Mouse (Mus musculus): ENCODE measurements around the gene Rnf144a. TPM values are rescaled to one million over a fixed set of nuclear protein-coding genes. Genes with fewer than 3 reads are reported as not detected.

Rnf144a gene
- polyA plus RNA-seq, 2 experiments: 0.60 to 0.74 TPM

- Histone ChIP-seq H3K27me3 (ENCODE audit: control insufficient read depth, insufficient read depth, low read length) (no peaks in the 10 kb centered on the region), H3K4me2 (ENCODE audit: low read depth) (no peak overlapping the region), H3K9me3 (ENCODE audit: control insufficient read depth, low read length) (no peaks in the 10 kb centered on the region), H3K9ac (replicated peaks) (no peak overlapping the region), H3K4me1 (replicated peaks; ENCODE audit: control insufficient read depth in 2 of 2, insufficient read depth in 2 of 2, low read length in 1 of 2) (no peaks in the 10 kb centered on the region), H3K4me3 (ENCODE audit: insufficient read depth in 1 of 2, low read depth in 2 of 2, low read length in 2 of 2) (no peak overlapping the region), H3K27ac (no peak overlapping the region), H3K36me3 (replicated peaks; ENCODE audit: control insufficient read depth, insufficient read depth, low read depth) (no peaks in the 10 kb centered on the region)
- 63% methylated on average over 3 of the region's 3 CpGs for WGBS (ENCODE audit: insufficient replicate concordance)
- TF ChIP-seq CTCF (IDR thresholded peaks at IDR 0.05; ENCODE audit: low read depth): no peak
- TF ChIP-seq EP300 (IDR thresholded peaks at IDR 0.05; ENCODE audit: low read depth): no peak
- DNase-seq (ENCODE audit: low read depth in 3 of 3, low spot score in 3 of 3): no peak
- no peak for ATAC-seq (ENCODE audit: insufficient read depth)
Measured at GRCm38 (mm10) chr12:26331048-26331447, 84.0 kb downstream of the Rnf144a start.

- DNase-seq (ENCODE audit: low read depth in 3 of 3, low spot score in 3 of 3): no peak
- WGBS (ENCODE audit: insufficient replicate concordance): 67% methylated on average over 5 of the region's 5 CpGs
- no peak overlapping the region for H3K9ac ChIP-seq (replicated peaks)
- no peak overlapping the region for H3K4me2 ChIP-seq (ENCODE audit: low read depth)
- no peaks in the 10 kb centered on the region for H3K36me3 ChIP-seq (replicated peaks; ENCODE audit: control insufficient read depth, insufficient read depth, low read depth)
- H3K27me3 ChIP-seq (ENCODE audit: control insufficient read depth, insufficient read depth, low read length): no peaks in the 10 kb centered on the region
- H3K9me3 ChIP-seq (ENCODE audit: control insufficient read depth, low read length): no peaks in the 10 kb centered on the region
- H3K27ac ChIP-seq: no peak overlapping the region
- no peak for ATAC-seq (ENCODE audit: insufficient read depth)
- TF ChIP-seq CTCF (IDR thresholded peaks at IDR 0.05; ENCODE audit: low read depth) (no peak), EP300 (IDR thresholded peaks at IDR 0.05; ENCODE audit: low read depth) (no peak)
- no peak overlapping the region for H3K4me3 ChIP-seq (ENCODE audit: insufficient read depth in 1 of 2, low read depth in 2 of 2, low read length in 2 of 2)
- H3K4me1 ChIP-seq (replicated peaks; ENCODE audit: control insufficient read depth in 2 of 2, insufficient read depth in 2 of 2, low read length in 1 of 2): no peaks in the 10 kb centered on the region
Measured at GRCm38 (mm10) chr12:26329756-26330155, 85.3 kb downstream of the Rnf144a start.

- Histone ChIP-seq H3K36me3 (replicated peaks; ENCODE audit: control insufficient read depth, insufficient read depth, low read depth) (no peaks in the 10 kb centered on the region), H3K27ac (no peak overlapping the region), H3K4me3 (ENCODE audit: insufficient read depth in 1 of 2, low read depth in 2 of 2, low read length in 2 of 2) (no peak overlapping the region), H3K27me3 (ENCODE audit: control insufficient read depth, insufficient read depth, low read length) (no peaks in the 10 kb centered on the region), H3K4me2 (ENCODE audit: low read depth) (no peak overlapping the region), H3K9ac (replicated peaks) (no peak overlapping the region), H3K4me1 (replicated peaks; ENCODE audit: control insufficient read depth in 2 of 2, insufficient read depth in 2 of 2, low read length in 1 of 2) (no peaks in the 10 kb centered on the region), H3K9me3 (ENCODE audit: control insufficient read depth, low read length) (no peaks in the 10 kb centered on the region)
- WGBS (ENCODE audit: insufficient replicate concordance): 69% methylated on average over 6 of the region's 6 CpGs
- ATAC-seq (ENCODE audit: insufficient read depth) (no peak), DNase-seq (ENCODE audit: low read depth in 3 of 3, low spot score in 3 of 3) (no peak)
- TF ChIP-seq CTCF (IDR thresholded peaks at IDR 0.05; ENCODE audit: low read depth) (no peak), EP300 (IDR thresholded peaks at IDR 0.05; ENCODE audit: low read depth) (no peak)
Measured at GRCm38 (mm10) chr12:26329031-26329675, 85.9 kb downstream of the Rnf144a start.

DNA sequence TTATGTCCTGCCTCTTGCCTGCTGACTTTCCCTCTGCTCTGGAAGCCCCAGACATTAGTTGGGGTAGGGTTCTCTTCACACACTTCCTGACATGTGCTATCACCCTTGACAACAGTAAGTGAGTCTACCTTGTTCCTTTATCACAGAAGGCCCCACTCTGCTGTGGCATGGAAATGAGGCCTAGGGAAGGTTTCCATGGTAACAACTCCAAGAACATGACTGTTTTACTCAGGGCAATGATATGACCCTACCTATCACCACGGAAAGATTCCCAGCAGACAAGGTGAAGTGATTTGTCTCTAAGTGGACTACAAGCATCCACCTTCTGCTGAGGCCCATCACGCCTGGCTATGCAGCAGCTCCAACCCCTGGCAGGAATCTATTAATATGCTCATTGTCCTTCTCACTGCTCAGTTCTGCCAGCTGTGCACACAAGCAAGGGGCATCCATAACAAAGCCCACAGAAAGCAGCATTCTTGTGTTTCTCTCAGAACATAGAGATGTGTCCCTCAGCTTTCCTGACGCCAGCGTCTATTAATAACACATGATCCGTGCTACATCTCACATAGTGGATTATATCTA lies 91.2 kb downstream of the Rnf144a start:
- ATAC-seq (ENCODE audit: insufficient read depth): no peak
- H3K4me1 ChIP-seq (replicated peaks; ENCODE audit: control insufficient read depth in 2 of 2, insufficient read depth in 2 of 2, low read length in 1 of 2): no peaks in the 10 kb centered on the region
- H3K36me3 ChIP-seq (replicated peaks; ENCODE audit: control insufficient read depth, insufficient read depth, low read depth): no peaks in the 10 kb centered on the region
- DNase-seq (ENCODE audit: low read depth in 3 of 3, low spot score in 3 of 3): no peak
- H3K27ac ChIP-seq: no peak overlapping the region
- no peak overlapping the region for H3K4me3 ChIP-seq (ENCODE audit: insufficient read depth in 1 of 2, low read depth in 2 of 2, low read length in 2 of 2)
- TF ChIP-seq CTCF (IDR thresholded peaks at IDR 0.05; ENCODE audit: low read depth): no peak
- no peak for TF ChIP-seq EP300 (IDR thresholded peaks at IDR 0.05; ENCODE audit: low read depth)
- H3K9ac ChIP-seq (replicated peaks): no peak overlapping the region
- H3K4me2 ChIP-seq (ENCODE audit: low read depth): no peak overlapping the region
- WGBS (ENCODE audit: insufficient replicate concordance): 61% methylated on average over 5 of the region's 5 CpGs
- no peaks in the 10 kb centered on the region for H3K9me3 ChIP-seq (ENCODE audit: control insufficient read depth, low read length)
- H3K27me3 ChIP-seq (ENCODE audit: control insufficient read depth, insufficient read depth, low read length): no peaks in the 10 kb centered on the region

DNA sequence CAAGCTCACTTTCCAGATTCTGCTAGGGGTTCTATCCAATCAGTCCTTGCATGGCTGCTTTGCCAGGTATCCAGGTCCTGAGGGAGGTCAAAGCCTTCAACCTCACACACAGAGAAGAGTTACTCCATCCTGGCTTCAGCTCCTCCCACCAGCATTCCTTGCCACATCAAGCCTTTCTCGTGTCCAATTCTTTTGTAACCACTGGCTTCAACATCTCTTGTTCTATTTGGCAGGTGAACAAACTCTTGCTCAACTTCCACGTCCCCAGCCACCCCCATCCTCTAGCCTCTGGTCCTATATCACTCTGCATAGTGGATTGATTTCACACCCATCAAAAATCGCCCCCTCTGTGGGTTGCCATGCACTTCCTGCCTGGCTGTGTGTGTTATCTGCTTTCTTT lies 98.8 kb downstream of the Rnf144a start:
- ATAC-seq (ENCODE audit: insufficient read depth): no peak
- H3K36me3 ChIP-seq (replicated peaks; ENCODE audit: control insufficient read depth, insufficient read depth, low read depth): no peaks in the 10 kb centered on the region
- no peak overlapping the region for H3K9ac ChIP-seq (replicated peaks)
- DNase-seq (ENCODE audit: low read depth in 3 of 3, low spot score in 3 of 3): no peak
- no peaks in the 10 kb centered on the region for H3K4me1 ChIP-seq (replicated peaks; ENCODE audit: control insufficient read depth in 2 of 2, insufficient read depth in 2 of 2, low read length in 1 of 2)
- 21% methylated on average over 3 of the region's 3 CpGs for WGBS (ENCODE audit: insufficient replicate concordance)
- H3K27me3 ChIP-seq (ENCODE audit: control insufficient read depth, insufficient read depth, low read length): no peaks in the 10 kb centered on the region
- H3K4me2 ChIP-seq (ENCODE audit: low read depth): no peak overlapping the region
- no peak overlapping the region for H3K4me3 ChIP-seq (ENCODE audit: insufficient read depth in 1 of 2, low read depth in 2 of 2, low read length in 2 of 2)
- TF ChIP-seq EP300 (IDR thresholded peaks at IDR 0.05; ENCODE audit: low read depth) (no peak), CTCF (IDR thresholded peaks at IDR 0.05; ENCODE audit: low read depth) (no peak)
- H3K9me3 ChIP-seq (ENCODE audit: control insufficient read depth, low read length): no peaks in the 10 kb centered on the region
- no peak overlapping the region for H3K27ac ChIP-seq
